In genomic region chr19:53412149-53412848, GRCm38 (mm10) we compare ENCODE assay signal across 10 mouse cellular contexts. TPM values are rescaled to one million over a fixed set of nuclear protein-coding genes. Genes with fewer than 3 reads are reported as not detected.
DNase-seq lines count a peak whose midpoint lies in the region; ATAC-seq lines count a peak whose summit lies in the region.
"Had no signal": no experiment of that assay in that cellular context is flagged by ENCODE, and none has a peak within 500 bp of the region (broad histone marks: within the 10 kb centered on the region; RNA-seq: fewer than 3 reads in every experiment).

No protein-coding gene starts in this region.

- peak overlapping the region; percentile 80 for H3K27ac ChIP-seq in forebrain, embryonic 10.5 days
- H3K27ac ChIP-seq in forebrain, embryonic 14.5 days (ENCODE audit: low read depth, low read length) = no peak overlapping the region
- H3K27ac ChIP-seq in limb, embryonic 13.5 days = peak overlapping the region; percentile 81

- H3K36me3 ChIP-seq in forebrain, embryonic 10.5 days (replicated peaks) = no peaks in the 10 kb centered on the region
- H3K36me3 ChIP-seq in forebrain, embryonic 14.5 days (ENCODE audit: control insufficient read depth, insufficient read depth, low read length) = no peaks in the 10 kb centered on the region
- H3K36me3 ChIP-seq in limb, embryonic 13.5 days = no peaks in the 10 kb centered on the region

- no peak overlapping the region for H3K9ac ChIP-seq in forebrain, embryonic 14.5 days (ENCODE audit: low read length)
- no peak overlapping the region for H3K9ac ChIP-seq in limb, embryonic 13.5 days

- peak; percentile 36 for DNase-seq in forebrain, embryonic 10.5 days (ENCODE audit: extremely low spot score, low spot score)
- no peak for DNase-seq in forebrain, embryonic 14.5 days (ENCODE audit: low spot score)
- peak; percentile 26 to 39 for DNase-seq in left cerebral cortex, adult 18-20 months (ENCODE audit: low spot score in 2 of 2)
- no peak for DNase-seq in left cerebral cortex, postnatal 4 days
- peak; percentile 77 for DNase-seq in embryo, embryonic 10.5 days (ENCODE audit: low spot score)
- no peak for DNase-seq in retina, postnatal 1 day
- no peak for DNase-seq in thymus, postnatal 0 days (ENCODE audit: low spot score)
- DNase-seq: gastrocnemius, postnatal 25 days had no signal

- H3K4me2 ChIP-seq in forebrain, embryonic 14.5 days (ENCODE audit: low read length) = no peak overlapping the region
- peak overlapping the region; percentile 17; the same call in 1 of the 2 replicates for H3K4me2 ChIP-seq in limb, embryonic 13.5 days (replicated peaks)

- intact Hi-C loops in left cerebral cortex, postnatal 4 days (cut with DNase I) = no loop called here

- H3K4me1 ChIP-seq in forebrain, embryonic 10.5 days = peaks cover 52% of the 10 kb centered on the region
- no peaks in the 10 kb centered on the region for H3K4me1 ChIP-seq in forebrain, embryonic 14.5 days (ENCODE audit: control insufficient read depth, insufficient read depth, low read length)
- peaks cover 25% of the 10 kb centered on the region for H3K4me1 ChIP-seq in limb, embryonic 13.5 days

- ATAC-seq in forebrain, embryonic 14.5 days = no peak
- ATAC-seq in limb, embryonic 13.5 days (ENCODE audit: low FRiP score, low read depth) = peak; percentile 76

- no peaks in the 10 kb centered on the region for H3K27me3 ChIP-seq in forebrain, embryonic 10.5 days (ENCODE audit: poor library complexity, severe bottlenecking)
- no peaks in the 10 kb centered on the region for H3K27me3 ChIP-seq in forebrain, embryonic 14.5 days (replicated peaks; ENCODE audit: control insufficient read depth, insufficient read depth, low read length)
- no peaks in the 10 kb centered on the region for H3K27me3 ChIP-seq in limb, embryonic 13.5 days

- H3K9me3 ChIP-seq in forebrain, embryonic 10.5 days = no peaks in the 10 kb centered on the region
- no peaks in the 10 kb centered on the region for H3K9me3 ChIP-seq in forebrain, embryonic 14.5 days (replicated peaks; ENCODE audit: control insufficient read depth, low read length)
- no peaks in the 10 kb centered on the region for H3K9me3 ChIP-seq in limb, embryonic 13.5 days

- WGBS in forebrain, embryonic 10.5 days = 3% methylated on average over 6 of the region's 6 CpGs
- WGBS in forebrain, embryonic 14.5 days = 10% methylated on average over 6 of the region's 6 CpGs
- 7% methylated on average over 6 of the region's 6 CpGs for WGBS in limb, embryonic 13.5 days

- H3K4me3 ChIP-seq in forebrain, embryonic 10.5 days = no peak overlapping the region; the same call in 1 of the 2 replicates
- no peak overlapping the region for H3K4me3 ChIP-seq in forebrain, embryonic 14.5 days (ENCODE audit: low read depth, low read length)
- no peak overlapping the region for H3K4me3 ChIP-seq in limb, embryonic 13.5 days

RNA-seq across cellular contexts. Expression of gene Smndc1, which starts 21.9 kb away (rescaled TPM):
- 45.4 and 47.2 TPM in 2 replicates for polyA plus RNA-seq in forebrain, embryonic 10.5 days (2016; fragmentation: Nextera tagmentation; extraction: Ambion mirVana)
- 41.5 and 44.5 TPM in 2 replicates for polyA plus RNA-seq in forebrain, embryonic 14.5 days (2014; fragmentation: Nextera tagmentation; extraction: Ambion mirVana)
- total RNA-seq in left cerebral cortex, adult 18-20 months (2021) = 10 to 100 TPM; 36.8 to 39.2 TPM
- 10 to 100 TPM; 38.6 to 45.1 TPM for total RNA-seq in left cerebral cortex, postnatal 4 days (2021)
- 41.0 and 44.8 TPM in 2 replicates for polyA plus RNA-seq in limb, embryonic 13.5 days (2015; fragmentation: Nextera tagmentation; extraction: Ambion mirVana)
- 56.4 and 66.0 TPM in 2 replicates for polyA plus RNA-seq in thymus, postnatal 0 days (2015; fragmentation: Nextera tagmentation; extraction: Ambion mirVana)

RNA-seq across cellular contexts. Expression of gene Gm10197, which starts 40.7 kb away (rescaled TPM):
- not detected in 2 replicates for polyA plus RNA-seq in forebrain, embryonic 10.5 days (2016; fragmentation: Nextera tagmentation; extraction: Ambion mirVana)
- 7.2 TPM in 1 of 2 replicates, not detected in the other for polyA plus RNA-seq in forebrain, embryonic 14.5 days (2014; fragmentation: Nextera tagmentation; extraction: Ambion mirVana)
- not detected for total RNA-seq in left cerebral cortex, adult 18-20 months (2021)
- total RNA-seq in left cerebral cortex, postnatal 4 days (2021) = not detected
- polyA plus RNA-seq in limb, embryonic 13.5 days (2015; fragmentation: Nextera tagmentation; extraction: Ambion mirVana) = not detected in 2 replicates
- polyA plus RNA-seq in thymus, postnatal 0 days (2015; fragmentation: Nextera tagmentation; extraction: Ambion mirVana) = 2.1 and 2.5 TPM in 2 replicates
- total RNA-seq: gastrocnemius, postnatal 25 days; left cerebral cortex, adult 8-10 months had no signal

Comparison
In these comparisons a context has a peak if more than half of its experiments do, and no peak if none do; other contexts are left out.
1. DNase-seq: peak in forebrain, embryonic 10.5 days (single experiment), left cerebral cortex, adult 18-20 months (2 of 2) and embryo, embryonic 10.5 days (single experiment); none in forebrain, embryonic 14.5 days (single experiment), left cerebral cortex, postnatal 4 days (single experiment), retina, postnatal 1 day (single experiment) and thymus, postnatal 0 days (single experiment).